Mouse (Mus musculus): ENCODE data around the gene Mrps16.

Gene Mrps16

DNA sequence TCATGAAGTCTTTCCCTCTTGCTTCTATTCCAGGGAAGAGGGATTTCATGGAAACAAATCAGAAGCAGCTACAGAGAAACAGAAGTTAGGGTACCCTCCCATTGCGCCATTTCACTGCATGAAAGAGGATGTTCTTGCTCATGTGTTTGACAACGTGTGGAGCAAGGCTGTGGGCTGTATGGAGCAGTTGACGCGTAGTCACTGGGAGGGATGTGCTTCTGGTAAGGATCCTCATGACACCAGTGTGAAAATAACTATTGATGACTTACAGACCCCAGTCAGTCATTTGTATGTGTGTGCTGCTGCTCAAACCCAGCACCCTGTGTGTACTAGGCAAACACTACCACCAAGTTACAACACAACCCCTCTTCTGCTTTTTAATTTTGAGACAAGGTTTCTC lies 30.2 kb downstream of the Mrps16 start:
- no peak for DNase-seq (ENCODE audit: low spot score)

DNA sequence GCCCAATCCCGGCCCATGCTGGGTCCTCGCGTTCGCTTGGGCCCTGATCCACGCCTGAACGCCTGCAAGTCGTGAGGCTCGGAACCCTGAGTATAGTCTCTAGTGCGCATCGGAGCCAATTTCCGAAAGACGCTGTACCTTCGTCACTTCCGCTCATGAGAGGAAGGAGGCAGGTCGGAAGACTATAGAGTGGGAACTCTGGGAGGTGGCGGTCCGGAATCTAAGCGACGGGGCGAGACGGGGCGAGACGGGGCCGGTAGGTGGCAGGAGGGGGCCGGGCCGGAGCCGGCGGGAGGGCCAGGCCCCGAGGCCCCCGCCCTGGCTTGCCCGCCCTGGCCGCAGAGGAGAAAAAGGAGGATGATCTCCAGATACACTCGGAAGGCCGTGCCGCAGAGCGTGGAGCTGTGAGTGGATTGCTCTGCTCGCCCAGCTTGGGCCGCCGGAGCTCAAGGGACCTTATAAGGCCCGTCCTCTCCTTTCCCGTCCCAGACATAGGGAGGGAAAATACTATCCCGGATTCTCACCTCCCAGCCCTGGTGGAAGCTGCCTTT lies 45.4 kb downstream of the Mrps16 start, which contains the start of the genes Ecd and Fam149b:
Ecd (minus strand) TSS at position 131 of the 551 bp plus-strand sequence.
Fam149b (plus strand) TSS at position 172 of the 551 bp plus-strand sequence.
- DNase-seq (ENCODE audit: low spot score) = peak; percentile 93

DNA sequence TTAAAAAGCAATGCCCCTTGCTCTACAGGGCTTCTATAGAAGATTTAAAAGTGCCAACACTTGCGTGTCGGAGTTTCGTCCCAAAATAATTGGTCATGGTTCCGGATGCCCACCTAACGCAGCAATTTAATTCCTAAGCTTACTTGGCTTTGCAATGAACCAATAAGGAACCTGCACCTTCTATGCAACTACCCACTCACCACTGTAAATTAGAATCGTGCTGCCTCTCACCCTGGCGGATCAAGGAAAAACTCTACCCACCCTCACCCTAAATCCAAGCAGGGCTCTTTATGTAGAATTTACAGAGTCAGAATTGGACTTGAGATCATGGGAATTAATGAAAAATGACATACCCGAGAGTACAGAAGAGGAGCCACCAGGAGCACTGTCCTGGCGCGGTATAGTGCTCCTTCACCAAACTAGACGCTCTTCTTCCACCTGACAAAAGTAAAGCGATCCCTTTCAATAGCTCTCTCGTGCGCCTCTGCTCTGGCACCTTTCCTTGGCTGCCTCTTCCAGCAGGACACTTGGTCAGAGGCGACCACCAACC lies 45.9 kb downstream of the Mrps16 start:
- no peak for DNase-seq (ENCODE audit: low spot score)

DNA sequence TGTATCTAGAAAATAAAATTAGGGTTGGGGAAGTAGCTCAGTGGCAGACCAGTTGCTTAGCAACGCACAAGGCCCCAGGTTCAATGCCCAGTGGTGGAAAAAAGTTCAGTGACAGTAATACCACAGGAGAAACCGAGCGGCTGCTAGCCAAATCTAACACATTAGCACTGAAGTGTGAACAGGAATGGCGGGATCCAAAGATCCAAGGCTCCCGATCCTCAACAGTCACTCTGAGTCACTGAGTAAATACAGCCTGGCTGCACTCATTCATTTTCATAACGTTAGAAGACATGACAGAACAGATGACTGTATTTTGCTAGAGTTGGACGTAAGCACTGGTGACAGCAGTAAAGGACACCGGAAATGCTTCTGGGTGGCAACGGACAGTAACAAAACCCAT lies 47.5 kb downstream of the Mrps16 start:
- no peak for DNase-seq (ENCODE audit: low spot score)

DNA sequence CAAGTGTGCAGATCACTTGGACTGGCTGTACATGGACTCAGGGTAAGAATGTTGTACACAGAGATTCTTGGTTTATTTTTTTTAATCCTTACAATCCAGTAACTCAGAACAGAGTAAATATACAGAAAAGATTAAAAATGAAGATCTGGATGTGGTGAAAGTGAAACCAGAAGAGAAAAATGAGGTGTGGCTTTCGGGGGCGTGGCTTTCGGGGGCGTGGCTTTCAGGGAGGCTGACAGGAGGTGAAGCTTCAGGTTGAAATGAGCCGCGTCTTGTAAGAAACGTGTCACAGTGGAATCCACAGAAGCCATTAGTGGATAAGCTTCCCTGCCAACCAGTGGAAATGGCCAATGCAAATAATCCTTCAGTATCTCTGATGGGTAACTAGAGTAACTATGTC lies 52.6 kb downstream of the Mrps16 start:
- DNase-seq (ENCODE audit: low spot score) = no peak

DNA sequence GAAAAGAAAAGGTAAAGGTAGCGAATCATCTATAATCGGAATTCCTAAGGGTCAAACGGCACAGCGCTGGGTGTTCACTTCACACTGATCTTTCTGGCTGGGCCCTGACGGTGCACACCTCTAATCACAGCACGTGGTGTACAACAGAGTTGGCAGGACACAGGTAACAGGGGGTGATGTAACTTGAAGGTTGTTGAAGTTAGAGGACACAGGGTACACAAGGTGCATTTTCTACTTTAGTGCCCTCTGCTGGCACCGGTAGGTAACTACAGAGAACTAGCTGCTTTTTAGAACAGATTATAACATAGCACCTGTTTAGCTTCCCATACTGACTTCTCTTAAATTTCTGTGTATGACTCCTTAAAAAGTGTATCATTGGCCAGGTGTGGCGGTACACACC lies 53.3 kb downstream of the Mrps16 start:
- DNase-seq (ENCODE audit: low spot score) = no peak

DNA sequence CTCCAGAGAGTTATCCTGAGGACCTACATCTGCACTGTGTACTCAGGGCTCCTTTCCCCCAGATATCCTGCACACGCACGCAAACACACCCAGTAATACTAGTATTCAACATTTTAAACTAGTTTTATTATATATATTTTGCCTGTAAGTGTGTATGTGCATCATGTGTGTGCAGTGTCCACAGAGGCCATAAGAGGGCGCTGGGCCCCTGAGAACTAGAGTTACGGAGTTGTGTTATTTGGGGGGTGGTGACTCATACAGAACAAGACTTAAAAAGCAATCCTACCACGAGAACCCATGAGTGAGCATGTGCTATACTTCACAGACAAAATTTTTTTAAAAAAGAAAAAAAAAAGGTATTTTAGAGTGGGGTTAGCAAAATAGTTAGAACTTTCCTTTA lies 54.0 kb downstream of the Mrps16 start:
- DNase-seq (ENCODE audit: low spot score) = no peak
